Mouse (Mus musculus) lung, postnatal 10 days (tissue): ENCODE measurements around the gene 1700025G04Rik.

Source experiments
- DNase-seq: peaks from one replicate; pipeline ENCODE4 v3.0.0; 2021

1700025G04Rik gene

DNA sequence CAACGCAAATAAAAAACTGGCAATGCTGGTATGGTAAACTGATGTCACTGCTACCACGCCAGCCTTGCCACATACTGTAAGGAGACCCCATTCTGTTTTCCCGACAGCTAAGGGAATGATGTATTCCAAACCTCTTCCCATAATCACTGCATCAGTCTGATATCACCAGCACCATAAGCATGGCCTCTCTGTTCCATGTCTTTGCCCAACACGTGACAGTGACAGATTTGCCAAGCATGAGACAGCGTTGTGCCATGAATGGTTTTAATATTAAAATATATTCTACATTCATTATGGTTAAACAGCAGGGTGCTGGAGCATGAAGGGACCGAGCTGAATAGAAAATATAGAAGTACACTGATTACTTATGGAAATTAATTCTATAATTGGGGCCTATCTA, 14.2 kb downstream of the 1700025G04Rik start:
- no peak for DNase-seq

DNA sequence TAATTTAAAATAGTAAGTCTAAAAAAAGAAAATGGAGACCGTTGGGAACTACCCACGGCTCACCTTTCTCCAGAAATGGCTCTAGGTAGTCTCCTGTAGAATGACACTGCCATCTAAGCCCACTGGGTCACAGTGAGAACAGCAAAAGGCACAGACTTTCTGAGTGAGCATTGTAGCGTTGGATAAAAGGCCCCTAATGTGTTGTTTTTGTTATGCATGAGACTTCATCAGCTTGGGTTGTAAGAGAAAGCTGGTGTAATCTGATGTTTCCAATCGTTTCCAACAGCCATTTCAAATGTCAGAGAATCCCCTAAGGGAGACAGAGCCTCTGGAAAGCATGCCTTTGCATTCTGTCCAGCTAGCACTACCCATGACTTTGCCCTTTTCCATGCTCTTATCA, 19.5 kb downstream of the 1700025G04Rik start:
- no peak for DNase-seq

DNA sequence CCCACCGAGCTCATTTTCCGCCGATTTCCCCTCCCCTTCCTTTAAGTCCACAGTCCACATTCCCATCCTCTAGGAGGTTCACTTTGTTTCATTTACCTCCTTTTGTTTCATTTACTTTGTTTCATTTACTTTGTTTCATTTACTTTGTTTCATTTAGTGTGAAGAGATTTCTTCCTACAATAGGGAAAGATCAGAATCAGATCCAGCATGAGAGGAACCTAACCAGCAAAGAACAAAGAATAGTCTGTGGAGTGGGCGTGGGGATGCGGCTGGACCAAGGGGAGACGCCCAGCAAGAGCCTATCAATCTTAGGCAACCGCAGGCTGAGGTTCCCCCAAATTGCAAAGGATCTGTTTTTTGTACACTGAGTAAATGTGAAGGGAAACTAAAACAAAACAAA, 20.2 kb downstream of the 1700025G04Rik start:
- no peak for DNase-seq

DNA sequence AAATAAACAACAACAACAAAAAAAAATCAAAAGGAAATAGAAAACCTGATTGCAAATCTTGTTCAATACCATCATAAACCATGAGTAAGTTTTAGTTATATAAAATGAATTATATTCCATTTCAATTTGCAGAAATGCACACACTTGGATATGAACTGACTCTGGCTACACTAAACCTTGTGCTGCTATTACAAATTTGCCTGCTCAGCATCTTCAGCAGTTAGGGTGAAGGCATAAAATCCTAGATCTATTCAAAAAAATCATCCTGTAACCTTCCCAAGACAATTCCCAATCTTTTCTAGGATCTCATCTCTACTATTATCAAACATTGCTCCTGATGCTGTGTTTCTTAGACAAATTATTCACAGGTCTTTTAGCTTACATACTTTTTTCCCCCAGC, 22.0 kb downstream of the 1700025G04Rik start:
- no peak for DNase-seq

DNA sequence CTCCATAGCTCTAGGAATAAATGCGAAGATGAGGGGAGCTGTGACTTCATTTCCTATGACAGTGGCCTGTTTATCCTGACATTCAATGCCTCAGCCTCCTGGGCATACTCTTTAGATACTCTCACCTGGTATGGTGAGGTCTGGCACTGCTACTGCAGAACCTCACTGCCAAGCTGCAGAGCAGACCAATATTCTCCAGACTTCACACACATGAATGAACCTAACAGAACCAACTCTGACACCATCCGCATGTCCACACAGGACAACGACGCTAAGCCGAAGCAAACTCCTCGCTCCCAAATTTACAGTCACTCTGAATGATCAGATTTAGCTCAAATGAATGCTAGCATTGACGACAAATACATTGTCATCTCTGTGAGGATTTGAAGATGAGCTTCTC, 24.4 kb downstream of the 1700025G04Rik start:
- DNase-seq, result no peak

DNA sequence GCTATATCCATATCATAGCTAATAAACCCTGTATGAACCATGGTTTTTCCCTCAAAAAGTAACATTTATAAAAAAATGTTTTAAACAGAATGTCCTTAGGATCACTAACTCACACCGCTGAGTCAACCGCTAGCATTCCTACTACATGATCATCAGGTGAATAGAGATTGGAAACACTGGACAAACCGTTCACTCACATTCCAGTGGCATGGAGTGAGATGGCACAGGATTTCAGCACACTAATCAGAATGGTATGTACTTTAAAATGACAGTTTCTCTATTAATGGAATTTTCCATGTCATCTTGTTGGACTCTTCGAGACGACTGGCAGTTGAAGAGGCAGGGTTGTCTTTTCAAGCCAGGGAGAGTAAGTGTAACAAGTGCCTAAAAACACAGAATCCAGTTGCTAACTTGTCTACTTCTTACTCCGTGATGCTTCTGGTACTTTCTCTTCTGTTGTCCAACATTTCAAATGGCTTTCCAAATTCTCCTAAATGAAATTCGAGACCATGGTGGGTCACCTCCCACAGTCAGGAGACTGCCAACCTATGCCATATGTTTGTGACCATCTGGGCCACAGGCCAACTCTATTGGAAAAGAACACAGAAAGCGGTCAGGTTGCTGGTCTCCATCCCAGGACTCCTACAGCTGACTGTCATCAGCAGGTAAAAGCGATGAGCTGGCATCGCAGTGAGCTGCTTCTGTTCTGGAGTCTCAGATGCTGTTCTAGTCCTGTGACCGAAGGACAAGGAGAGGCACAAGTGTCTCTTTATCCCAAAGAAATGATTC, 26.4 kb downstream of the 1700025G04Rik start:
- DNase-seq, result no peak

DNA sequence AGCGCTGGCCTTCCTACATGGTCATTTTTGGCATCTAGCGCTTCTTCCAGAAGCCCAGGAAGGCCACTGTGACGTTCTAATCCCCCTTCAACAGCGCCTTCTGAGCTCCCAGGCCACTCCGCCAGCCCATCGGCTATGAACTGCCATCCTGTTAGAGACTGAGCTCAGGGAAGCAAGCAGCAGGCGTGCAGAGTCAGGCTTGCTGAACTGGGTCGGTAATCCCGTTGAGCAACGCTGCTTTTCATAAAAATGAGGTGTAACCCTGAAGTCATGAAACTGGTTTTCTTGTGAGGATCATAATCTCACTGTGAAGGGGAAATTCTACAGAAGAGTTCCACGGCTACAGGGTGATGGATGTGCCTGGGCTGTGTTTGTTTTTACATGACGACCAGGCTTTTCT, 28.2 kb downstream of the 1700025G04Rik start:
- no peak for DNase-seq

DNA sequence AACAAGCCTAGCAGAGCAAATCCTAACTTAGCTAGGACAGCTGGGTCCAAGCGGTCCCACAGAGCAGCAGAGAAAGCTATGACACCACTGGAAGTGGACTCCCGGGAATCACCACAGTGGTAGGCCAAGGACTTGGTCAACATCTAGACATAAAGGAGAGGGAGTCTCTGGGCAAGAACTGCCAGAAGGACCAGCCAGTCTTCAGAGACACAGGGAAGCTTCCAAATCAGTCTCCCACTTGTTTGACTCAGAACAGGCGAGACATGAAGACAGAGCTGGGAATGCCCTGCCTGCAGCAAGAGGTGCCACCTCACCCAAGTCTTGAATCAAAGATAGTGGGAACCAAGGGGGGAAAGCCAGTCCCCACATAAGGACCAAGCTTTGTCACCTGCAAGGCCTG, 29.7 kb downstream of the 1700025G04Rik start:
- no peak for DNase-seq

DNA sequence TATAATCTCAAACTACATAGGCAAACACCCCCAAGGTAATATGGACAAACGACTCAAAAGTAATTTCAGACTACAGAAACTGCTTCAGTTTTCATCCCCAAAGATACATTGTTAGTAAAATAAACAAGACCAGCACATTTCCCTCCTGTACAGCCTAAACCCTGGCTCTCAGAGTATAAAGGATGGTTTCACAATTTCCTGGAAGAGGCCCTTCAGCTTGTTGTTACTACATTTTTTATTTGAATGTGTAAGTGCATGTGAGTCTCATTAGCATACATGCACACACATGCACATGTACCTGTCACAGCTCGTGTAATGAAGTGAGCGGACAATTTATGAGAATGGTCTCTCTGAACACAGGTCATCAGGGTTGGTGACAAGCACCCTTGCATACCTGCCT, 31.1 kb downstream of the 1700025G04Rik start:
- DNase-seq, result no peak

DNA sequence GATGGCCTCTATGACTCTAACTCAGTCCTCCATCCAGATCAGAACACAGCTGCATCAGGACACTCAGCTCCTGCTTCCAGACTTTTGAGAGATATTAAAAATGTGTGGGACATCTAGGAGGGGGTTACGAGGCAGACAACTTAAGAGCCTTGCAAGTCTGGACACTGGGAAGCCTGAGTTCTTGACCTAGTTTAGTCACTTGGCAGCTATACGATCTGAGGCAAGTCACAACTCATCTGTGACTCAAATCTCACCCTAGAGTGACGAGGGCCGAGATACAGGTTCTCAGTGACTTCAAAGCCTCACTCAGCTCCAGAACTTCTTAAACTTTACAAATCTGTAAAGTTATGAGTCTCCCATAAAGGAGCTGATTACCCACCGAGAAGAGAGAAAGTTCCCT, 36.8 kb downstream of the 1700025G04Rik start:
- no peak for DNase-seq

DNA sequence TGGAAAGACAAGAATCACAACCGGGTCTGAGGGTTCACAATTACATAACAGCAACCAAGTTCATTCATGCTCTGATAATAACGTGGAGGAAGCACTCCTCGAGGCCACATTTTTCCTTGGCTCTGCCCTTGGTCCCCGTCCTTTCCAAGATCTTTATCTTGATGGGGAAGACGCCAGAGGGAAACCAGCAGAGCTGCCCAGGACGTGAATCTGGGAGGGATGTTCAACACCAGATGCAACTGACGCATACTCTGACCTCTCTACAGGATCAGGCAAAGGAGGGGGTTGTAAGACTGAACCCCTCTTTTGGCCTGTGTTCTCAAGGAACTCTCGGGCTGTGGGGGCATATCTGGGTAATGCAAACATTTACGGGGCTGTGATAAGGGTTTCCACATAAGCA, 38.1 kb downstream of the 1700025G04Rik start:
- DNase-seq, result peak; percentile 59

DNA sequence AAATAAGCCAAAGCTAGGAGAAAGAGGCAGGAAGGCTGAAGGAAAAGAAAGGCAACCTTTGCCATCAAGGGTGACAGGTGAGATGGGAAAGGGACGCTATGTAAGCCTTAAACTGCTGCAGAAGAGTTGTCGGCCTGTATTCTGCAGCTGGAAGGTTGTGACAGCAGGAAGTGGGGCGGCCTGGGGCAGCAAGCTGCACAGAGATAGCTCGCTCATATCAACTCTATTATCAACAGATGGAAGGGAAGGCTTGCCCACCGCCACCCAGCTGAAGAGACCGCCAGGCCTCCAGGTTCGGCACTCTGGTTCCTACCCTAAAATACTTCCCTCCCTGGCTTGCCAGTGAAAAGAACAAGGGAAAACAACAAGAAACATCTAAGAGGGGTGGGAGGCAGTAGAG, 39.9 kb downstream of the 1700025G04Rik start:
- no peak for DNase-seq

DNA sequence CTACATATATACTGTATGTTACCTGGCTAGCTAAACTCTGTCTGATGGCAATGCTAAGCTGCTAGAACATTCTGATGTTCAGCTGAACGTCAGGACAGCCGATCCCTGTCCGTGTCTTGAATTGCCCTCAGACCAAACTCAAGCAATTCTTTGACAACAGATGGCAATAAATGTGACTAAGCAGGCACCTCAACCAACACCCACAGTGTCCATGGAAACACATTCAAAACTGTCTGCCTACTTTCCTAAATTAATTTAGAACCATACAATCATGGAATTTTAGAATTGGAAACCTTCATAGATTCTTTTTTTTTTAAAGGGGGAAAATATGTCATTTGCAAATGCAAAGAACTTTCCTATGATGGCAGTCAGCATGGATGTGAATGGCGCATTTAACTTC, 41.6 kb downstream of the 1700025G04Rik start:
- no peak for DNase-seq

DNA sequence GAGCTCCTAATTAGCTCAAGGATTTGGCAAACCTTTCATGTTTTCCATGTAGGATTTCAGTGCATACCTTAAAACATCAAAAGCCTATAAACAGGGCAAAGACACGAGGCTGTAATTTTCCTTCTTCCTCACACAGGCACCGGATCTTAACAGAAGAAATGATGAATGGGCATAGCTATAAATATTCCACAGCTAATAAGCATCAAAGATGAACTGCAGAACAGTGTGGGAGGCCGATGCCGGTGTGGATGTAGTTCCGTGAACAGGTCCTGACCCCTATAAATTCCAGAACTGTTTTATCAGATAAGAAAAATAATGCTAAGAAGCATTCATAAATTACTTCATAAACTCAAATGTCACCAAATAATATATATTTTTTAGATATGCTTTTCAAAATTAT, 42.5 kb downstream of the 1700025G04Rik start:
- no peak for DNase-seq

DNA sequence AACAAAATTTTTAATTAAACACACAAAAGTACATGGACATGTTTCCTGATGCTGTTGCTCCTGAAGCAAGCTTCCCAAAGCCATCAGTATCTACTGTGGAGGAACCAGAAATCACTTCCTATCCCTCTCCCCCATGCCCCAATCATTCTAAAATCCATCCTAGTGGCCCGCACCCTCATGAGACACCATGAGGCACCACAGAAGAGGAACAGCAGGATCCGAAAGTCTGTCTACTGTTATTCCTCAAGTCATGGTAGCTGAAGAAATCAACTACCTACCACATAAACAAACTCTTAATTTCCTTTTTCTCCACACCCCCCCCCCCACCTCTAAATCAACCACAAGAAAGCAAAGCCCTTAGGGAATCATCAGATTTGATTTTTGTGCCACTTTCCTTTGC, 46.5 kb downstream of the 1700025G04Rik start:
- DNase-seq, result no peak

DNA sequence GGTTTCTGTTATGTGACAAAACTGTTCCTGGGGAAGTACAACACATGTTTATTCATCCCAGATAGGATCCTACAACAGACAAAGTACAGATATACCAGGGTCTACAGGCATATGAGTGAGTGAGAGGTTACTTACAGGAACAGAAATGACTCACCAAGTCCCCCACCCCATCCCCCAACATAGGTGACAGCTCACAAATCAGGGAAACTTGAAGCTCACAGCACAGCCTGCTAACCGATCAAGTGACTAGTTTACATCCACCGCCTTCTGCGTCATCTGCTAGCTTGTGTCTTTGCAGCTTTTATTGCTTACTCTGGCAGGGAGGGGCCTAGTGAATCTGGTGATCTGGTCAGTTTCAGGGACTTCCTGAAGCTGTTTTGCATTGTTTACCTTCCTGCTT, 47.5 kb downstream of the 1700025G04Rik start:
- no peak for DNase-seq

DNA sequence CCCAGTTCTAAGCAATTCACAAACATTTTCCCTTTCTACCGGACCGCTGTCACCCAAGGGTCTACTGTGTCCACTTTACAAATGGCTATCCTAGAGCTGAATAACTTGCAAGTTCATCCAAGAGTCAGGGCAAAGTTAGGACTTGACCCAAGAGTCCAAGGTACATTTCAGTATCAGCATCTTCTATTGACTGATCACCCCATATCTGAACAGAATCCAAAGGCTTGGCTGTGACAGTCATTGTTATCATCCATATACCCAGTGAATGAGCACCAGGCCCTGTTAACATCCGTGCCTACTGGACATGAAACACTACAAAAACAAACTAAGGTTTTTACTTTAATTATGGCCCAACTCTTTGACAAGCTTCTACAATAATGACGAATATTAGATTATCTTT, 48.9 kb downstream of the 1700025G04Rik start:
- DNase-seq, result no peak

DNA sequence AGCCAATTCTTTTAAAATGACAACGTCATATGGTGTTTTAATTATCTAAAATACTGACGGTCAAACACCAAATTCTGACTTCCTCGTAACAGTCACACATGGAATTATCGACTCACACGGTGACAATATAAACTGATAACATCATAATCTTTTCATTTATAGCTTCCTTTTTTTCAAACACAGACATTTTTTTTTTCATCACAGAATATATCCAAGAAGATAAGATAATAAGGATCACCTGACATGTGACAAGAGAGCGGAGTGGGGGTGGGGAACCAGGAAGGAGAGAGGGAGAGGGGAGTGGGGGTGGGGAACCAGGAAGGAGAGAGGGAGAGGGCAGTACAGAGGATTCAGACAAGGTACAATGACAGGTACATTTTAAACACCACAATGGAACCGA, 49.9 kb downstream of the 1700025G04Rik start:
- no peak for DNase-seq

DNA sequence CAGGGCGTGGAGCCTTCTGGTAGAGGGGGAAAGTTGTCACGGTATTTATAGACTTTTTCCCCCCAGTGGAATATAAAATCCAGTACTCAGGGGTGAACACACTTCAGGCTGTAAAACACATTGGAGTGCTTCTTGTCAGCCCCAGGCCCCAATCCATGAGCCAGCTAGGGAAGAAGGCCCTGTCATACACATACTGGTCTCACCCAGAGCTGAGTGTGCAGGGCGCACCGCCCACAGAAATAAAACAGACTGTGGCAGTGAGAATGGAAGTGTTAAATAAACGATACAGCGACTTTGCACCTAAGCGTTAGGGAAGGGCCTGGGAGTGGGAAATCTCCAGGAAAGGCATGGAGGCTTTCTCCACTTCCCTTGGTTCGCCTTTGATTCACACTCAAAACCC, 50.3 kb downstream of the 1700025G04Rik start:
- DNase-seq, result no peak

DNA sequence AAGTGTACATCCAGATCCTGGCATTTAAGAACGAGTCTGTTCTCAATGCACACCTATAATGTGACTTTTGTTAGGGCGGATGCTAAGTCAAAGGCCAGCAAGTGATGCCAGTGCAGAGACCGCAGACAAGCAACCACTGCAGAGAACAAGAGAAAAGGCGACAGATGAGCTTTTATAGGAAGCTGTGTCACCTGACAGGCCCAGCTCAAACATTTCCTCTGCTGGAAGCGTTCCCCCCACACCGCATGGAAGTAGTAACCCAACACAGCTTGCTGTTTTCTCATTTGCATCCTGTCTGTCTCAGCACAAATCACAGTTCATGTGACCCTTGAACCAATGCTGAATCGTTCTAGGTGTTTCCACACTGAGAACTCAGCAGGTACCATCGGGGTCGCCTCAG, 51.8 kb downstream of the 1700025G04Rik start:
- no peak for DNase-seq

DNA sequence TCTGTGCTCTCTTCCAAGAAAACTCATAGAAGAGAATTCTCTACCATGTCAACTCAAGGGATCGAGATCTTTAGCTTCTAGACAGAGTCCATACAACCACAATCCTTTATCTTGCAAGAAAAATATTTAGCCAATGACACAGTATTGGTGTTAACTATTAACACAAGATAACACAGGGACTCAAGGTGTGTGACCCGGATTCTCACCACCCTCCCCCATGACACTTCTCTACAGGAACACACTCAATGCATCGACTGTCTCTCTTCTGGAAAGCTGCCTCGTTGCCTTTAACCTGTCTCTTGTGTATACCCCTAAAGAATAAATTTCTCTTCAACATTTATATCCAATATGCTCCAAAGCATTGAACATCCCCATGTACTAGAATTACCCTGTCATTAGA, 52.3 kb downstream of the 1700025G04Rik start:
- no peak for DNase-seq

DNA sequence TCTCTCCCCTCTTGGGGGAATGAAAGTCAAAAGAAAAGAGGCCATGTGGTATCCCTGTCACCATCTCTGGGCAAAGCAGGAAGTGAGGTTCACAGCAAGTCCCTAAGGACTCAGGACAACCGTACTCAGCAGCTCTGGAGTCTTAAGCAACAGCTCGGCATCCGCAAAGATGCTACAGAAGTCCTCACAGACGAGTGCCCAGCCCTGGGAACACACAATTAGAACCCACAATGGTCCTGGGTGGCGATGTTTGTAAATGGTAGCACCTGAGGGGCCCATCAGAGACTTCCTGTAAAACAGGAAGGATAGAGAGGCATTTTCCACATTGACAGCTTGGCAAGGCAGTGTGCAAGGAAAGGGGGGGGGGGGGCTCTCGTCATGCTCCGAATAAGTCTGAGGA, 55.2 kb downstream of the 1700025G04Rik start:
- DNase-seq, result no peak

DNA sequence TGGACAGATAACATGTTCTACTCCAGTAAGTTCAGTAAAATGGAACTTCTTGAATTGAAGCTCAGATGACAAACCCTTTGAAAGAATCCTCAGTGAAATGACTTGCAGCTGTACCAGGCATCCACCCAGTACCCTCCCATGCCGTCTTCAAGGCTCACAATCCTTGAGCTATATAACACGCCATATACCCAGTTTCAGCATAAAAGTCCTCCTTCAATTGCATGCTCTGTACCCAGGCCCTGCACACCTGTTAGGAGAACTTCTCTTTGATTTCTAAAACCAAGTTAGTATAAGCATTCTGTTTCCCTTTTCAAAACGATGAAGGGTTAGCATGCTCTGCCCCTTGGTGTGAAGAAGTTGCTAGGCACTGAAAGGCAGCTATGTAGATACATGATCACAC, 56.2 kb downstream of the 1700025G04Rik start:
- no peak for DNase-seq

DNA sequence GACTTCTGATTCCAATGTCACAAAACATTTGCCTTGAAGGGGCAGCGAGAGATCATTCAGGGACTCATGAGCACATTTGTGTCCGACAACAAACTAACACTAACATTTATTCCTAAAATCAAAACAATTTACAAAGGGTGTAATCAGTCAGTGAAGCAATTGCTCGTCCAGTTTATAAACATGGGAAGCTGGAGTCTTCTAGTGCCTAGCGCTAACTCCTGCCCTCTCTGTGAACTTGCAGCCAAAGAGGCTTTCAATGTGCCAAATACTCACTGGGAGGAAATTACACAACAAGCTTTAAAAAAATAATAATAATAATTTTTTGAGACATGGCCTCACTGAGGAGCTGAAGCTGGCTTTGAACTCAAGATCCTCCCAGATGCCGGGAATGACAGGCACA, 57.8 kb downstream of the 1700025G04Rik start:
- DNase-seq, result peak; percentile 69

DNA sequence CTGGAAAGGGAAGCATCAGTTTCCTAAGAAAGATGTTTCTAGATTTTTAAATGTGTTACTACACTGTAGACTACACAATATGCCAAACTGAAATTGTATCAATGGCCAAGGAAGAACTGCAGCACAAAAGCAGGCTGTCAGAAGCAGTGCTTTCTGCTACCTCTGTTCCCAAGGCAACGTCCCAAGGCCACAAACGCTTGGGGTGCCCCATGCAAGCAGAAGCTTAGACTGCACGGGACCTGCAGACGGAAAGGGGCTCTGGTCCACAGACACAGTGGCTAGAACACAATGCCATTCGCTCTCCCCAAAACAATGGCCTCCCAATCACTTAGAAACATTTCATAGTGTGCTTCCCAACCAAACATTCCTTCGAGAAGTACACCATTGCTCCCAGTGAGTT, 59.4 kb downstream of the 1700025G04Rik start:
- no peak for DNase-seq
